Mouse (Mus musculus): Measurements from ENCODE around the gene Psme4. TPM values are rescaled to one million over a fixed set of nuclear protein-coding genes. Genes with fewer than 3 reads are reported as not detected.
A peak's percentile ranks its signal among the peaks of the same experiment; 100 is the strongest.
"Not testable (repeated sequence)": the region's sequence is repeated elsewhere in the genome, so short reads cannot be mapped to it uniquely, and the experiment has no call there.

Gene Psme4
- polyA plus RNA-seq, 1 experiment = 4.9 TPM

DNA sequence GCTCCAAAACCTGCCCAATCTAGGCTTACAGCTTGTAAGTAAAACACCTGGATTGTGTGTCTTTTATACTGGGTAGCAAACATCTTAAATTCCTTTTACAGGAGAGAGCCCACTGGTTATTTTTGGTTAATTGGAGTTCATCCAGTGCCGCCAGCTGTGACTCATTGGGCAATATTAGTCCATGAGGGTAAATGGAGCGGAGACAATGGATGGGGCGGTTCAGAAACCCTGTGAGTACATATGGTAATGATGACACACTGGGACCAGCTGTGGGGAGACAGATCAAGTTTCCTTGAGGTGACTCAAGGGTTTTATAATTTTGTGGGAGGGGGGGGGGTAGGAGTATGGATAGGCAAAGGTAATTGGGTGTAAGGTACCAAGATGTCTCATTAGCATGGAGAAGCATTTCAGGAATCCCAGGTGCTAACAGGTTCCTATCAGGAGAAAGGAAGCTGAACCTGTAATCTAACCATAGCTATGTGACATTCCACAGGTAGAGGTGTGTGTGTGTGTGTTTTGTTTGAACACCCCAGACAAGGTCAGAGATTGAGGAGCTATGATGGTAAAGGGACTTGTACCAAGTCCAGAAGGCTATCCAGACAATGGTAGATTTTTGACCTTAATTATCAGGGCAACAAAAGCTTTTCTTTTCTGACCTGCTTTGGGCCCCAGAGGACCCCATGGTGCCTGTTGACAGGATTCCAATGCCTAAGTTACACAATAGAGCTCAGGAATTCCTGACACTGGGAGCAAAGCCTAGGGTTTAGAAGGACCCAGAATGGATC, 21.3 kb upstream of the Psme4 start:
- TF ChIP-seq CTCF (IDR thresholded peaks at IDR 0.05; ENCODE audit: extremely low read depth, insufficient read length, insufficient replicate concordance, low read depth, low read length) (no peak), POLR2A (IDR thresholded peaks at IDR 0.05; ENCODE audit: low read depth, low read length) (no peak)
- WGBS = 74% methylated on average over 3 of the region's 3 CpGs

DNA sequence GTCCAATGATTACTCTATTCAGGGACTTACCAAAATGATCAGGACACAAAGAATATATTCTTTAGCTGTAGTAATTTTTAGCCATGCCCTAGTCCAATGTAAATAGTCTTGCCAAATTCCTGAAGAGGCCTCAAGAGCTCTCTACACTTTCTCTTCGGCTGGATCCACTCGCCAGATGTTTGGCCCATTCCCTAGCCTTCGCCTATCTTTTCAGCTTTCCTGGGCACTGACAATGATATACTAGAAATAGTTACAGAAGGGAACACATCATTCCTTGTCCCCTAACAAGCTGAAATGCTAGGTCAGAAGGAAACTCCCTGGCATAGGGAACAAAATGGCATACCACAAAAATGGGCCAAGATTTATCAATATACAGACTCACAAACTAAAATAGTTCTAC, 18.6 kb upstream of the Psme4 start:
- Histone ChIP-seq H3K27ac (ENCODE audit: insufficient read depth, low read depth, low read length) (no peak overlapping the region), H3K36me3 (ENCODE audit: control insufficient read depth, insufficient read depth, low read length) (no peaks in the 10 kb centered on the region), H3K27me3 (ENCODE audit: control insufficient read depth, insufficient read depth, low read length) (peaks cover 8% of the 10 kb centered on the region), H3K4me1 (ENCODE audit: control insufficient read depth, insufficient read depth, insufficient read length, low read length) (peaks cover 6% of the 10 kb centered on the region), H3K4me3 (ENCODE audit: low read depth, low read length) (no peak overlapping the region)
- 68% methylated on average over 3 of the region's 3 CpGs for WGBS
- no peak for TF ChIP-seq CTCF (IDR thresholded peaks at IDR 0.05; ENCODE audit: extremely low read depth, insufficient read length, insufficient replicate concordance, low read depth, low read length)
- TF ChIP-seq POLR2A (IDR thresholded peaks at IDR 0.05; ENCODE audit: low read depth, low read length) = no peak

More for the DNA sequence above, 21.3 kb upstream of the Psme4 start:
- Histone ChIP-seq H3K27ac (ENCODE audit: insufficient read depth, low read depth, low read length) (no peak overlapping the region), H3K4me3 (ENCODE audit: low read depth, low read length) (no peak overlapping the region), H3K4me1 (ENCODE audit: control insufficient read depth, insufficient read depth, insufficient read length, low read length) (peaks cover 5% of the 10 kb centered on the region), H3K27me3 (ENCODE audit: control insufficient read depth, insufficient read depth, low read length) (peaks cover 7% of the 10 kb centered on the region), H3K36me3 (ENCODE audit: control insufficient read depth, insufficient read depth, low read length) (no peaks in the 10 kb centered on the region)

DNA sequence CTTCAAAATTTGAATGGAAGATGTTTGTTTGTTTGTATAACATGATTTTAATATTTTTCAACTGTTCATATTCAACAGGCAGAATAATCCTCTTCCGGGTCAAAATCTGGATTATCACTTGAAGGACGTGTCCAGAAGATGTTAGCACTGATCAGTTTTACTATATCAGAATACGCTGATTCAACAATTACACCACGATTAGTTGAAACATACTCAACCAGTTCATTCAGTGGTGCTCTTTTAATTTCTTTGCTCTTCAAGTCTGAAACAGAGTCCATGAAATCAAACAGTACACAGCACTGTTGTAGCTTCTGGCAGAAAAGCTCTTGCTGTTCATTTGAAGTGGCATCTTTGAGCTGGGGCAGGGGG, 17.1 kb upstream of the Psme4 start:
- WGBS = 57% methylated on average over 4 of the region's 4 CpGs
- not testable (repeated sequence) for H3K27me3 ChIP-seq (ENCODE audit: control insufficient read depth, insufficient read depth, low read length); H3K4me1 ChIP-seq (ENCODE audit: control insufficient read depth, insufficient read depth, insufficient read length, low read length); H3K27ac ChIP-seq (ENCODE audit: insufficient read depth, low read depth, low read length); H3K36me3 ChIP-seq (ENCODE audit: control insufficient read depth, insufficient read depth, low read length)
- H3K4me3 ChIP-seq (ENCODE audit: low read depth, low read length) = peak overlapping the region; percentile 53

DNA sequence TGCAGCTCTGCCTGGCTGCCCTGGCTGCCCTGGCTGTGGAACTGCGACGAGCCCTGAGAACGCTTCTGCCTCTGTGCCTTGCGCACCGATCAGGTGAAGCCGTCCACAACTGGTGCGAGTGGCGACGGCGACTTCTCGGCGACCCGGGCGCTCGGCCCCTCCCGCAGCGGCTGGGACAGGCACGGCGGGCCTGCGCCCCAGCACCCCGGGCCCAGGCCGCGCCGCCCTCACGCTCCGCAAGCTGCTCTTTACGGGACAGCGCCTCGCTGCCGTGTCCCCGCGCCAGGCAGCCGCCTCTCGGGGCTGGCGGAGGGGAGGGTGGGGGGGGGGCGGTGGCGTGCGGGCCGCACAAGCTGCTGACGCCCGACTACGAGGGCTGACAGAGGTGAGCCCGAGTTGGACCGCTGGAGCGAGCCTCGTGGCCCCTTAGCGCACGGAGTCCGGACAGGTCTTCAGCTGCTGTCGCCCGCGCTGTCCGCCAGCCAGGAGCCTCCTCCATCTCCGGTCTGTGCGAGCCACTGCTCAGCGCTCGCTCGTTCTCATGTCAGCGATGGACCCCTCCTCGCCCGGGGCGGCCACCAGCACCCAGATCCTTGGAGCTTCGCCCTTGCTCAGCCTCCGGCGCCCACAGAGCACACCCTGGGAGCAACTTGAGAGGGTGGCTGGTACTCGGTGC, 16.5 kb upstream of the Psme4 start:
- H3K4me1 ChIP-seq (ENCODE audit: control insufficient read depth, insufficient read depth, insufficient read length, low read length) = peaks cover 6% of the 10 kb centered on the region
- under 1% methylated on average over 66 of the region's 66 CpGs for WGBS

DNA sequence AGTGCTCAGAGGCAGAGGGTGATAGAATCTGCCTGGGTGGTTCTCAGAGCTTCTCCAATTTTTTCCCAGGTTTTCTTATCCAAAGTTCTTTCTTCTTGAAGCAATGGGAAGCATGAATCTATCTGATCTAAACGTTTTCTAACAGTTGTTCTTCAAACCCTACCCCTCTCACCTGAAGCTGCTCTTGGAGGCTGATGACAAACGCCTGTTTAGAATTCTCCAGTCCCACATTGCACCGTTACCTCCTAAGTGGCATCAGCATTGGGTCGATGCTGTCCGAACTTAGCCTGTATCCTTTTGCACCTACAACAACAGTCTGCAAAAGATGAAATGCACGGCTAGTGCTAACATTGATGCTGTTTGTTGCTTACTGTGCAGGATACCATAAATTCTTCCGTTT, 10.1 kb upstream of the Psme4 start:
- WGBS = 81% methylated on average over 7 of the region's 7 CpGs
- H3K27ac ChIP-seq (ENCODE audit: insufficient read depth, low read depth, low read length) = no peak overlapping the region
- H3K27me3 ChIP-seq (ENCODE audit: control insufficient read depth, insufficient read depth, low read length) = no peaks in the 10 kb centered on the region
- TF ChIP-seq POLR2A (IDR thresholded peaks at IDR 0.05; ENCODE audit: low read depth, low read length) (no peak), CTCF (IDR thresholded peaks at IDR 0.05; ENCODE audit: extremely low read depth, insufficient read length, insufficient replicate concordance, low read depth, low read length) (no peak)
- H3K4me3 ChIP-seq (ENCODE audit: low read depth, low read length) = no peak overlapping the region
- H3K4me1 ChIP-seq (ENCODE audit: control insufficient read depth, insufficient read depth, insufficient read length, low read length) = no peaks in the 10 kb centered on the region
- no peaks in the 10 kb centered on the region for H3K36me3 ChIP-seq (ENCODE audit: control insufficient read depth, insufficient read depth, low read length)

More for the DNA sequence above, 16.5 kb upstream of the Psme4 start:
- H3K4me3 ChIP-seq (ENCODE audit: low read depth, low read length) = peak overlapping the region; percentile 53
- no peaks in the 10 kb centered on the region for H3K36me3 ChIP-seq (ENCODE audit: control insufficient read depth, insufficient read depth, low read length)
- TF ChIP-seq CTCF (IDR thresholded peaks at IDR 0.05; ENCODE audit: extremely low read depth, insufficient read length, insufficient replicate concordance, low read depth, low read length) = no peak
- no peak for TF ChIP-seq POLR2A (IDR thresholded peaks at IDR 0.05; ENCODE audit: low read depth, low read length)
- H3K27me3 ChIP-seq (ENCODE audit: control insufficient read depth, insufficient read depth, low read length) = peaks cover 8% of the 10 kb centered on the region
- H3K27ac ChIP-seq (ENCODE audit: insufficient read depth, low read depth, low read length) = no peak overlapping the region

DNA sequence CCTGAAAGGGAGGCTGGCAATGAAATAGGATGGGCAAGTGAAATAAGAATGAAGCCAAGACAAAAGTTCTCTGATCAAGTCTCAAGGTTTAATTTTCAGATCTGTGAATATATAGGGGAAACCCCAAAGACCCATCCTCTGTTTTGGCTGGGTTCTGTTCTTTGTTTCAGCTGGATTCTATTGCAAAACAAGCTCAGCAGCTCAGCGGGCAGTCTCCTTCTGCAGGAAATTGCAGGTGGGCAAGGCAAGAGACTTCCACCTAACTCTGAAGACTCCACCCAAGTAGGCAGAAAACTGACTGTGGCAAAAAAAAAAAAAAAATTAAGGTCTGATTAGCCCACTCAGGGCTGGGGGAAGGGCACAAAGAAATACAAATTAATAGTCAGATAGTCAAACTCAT, 9.6 kb upstream of the Psme4 start:
- H3K36me3 ChIP-seq (ENCODE audit: control insufficient read depth, insufficient read depth, low read length) = no peaks in the 10 kb centered on the region
- H3K27me3 ChIP-seq (ENCODE audit: control insufficient read depth, insufficient read depth, low read length) = no peaks in the 10 kb centered on the region
- TF ChIP-seq CTCF (IDR thresholded peaks at IDR 0.05; ENCODE audit: extremely low read depth, insufficient read length, insufficient replicate concordance, low read depth, low read length) (no peak), POLR2A (IDR thresholded peaks at IDR 0.05; ENCODE audit: low read depth, low read length) (no peak)
- H3K4me1 ChIP-seq (ENCODE audit: control insufficient read depth, insufficient read depth, insufficient read length, low read length) = no peaks in the 10 kb centered on the region
- no peak overlapping the region for H3K4me3 ChIP-seq (ENCODE audit: low read depth, low read length)
- no peak overlapping the region for H3K27ac ChIP-seq (ENCODE audit: insufficient read depth, low read depth, low read length)
- WGBS = 75% methylated on average over 1 of the region's 1 CpGs

DNA sequence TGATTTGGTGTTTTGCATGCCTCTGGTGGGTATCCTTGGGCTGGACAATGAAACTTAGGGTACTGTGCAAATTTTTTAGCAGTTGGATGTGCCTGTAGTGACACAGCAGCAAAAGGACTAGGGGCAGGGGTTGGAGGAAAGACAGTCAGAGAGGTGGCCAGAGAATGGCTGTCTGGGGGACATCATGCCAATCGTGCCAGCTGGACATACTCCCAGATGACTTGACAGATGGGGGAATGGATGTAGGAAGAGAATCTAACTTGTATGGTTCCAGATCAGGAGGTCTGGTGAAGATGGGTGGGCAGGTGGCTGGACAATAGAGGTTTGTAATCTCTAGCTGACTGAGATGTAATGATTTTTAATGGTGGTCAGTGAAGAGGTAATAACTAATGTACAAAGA, 6.5 kb upstream of the Psme4 start:
- Histone ChIP-seq H3K27ac (ENCODE audit: insufficient read depth, low read depth, low read length) (no peak overlapping the region), H3K4me1 (ENCODE audit: control insufficient read depth, insufficient read depth, insufficient read length, low read length) (no peaks in the 10 kb centered on the region), H3K4me3 (ENCODE audit: low read depth, low read length) (no peak overlapping the region), H3K27me3 (ENCODE audit: control insufficient read depth, insufficient read depth, low read length) (no peaks in the 10 kb centered on the region), H3K36me3 (ENCODE audit: control insufficient read depth, insufficient read depth, low read length) (no peaks in the 10 kb centered on the region)
- 64% methylated on average over 1 of the region's 1 CpGs for WGBS
- no peak for TF ChIP-seq POLR2A (IDR thresholded peaks at IDR 0.05; ENCODE audit: low read depth, low read length)
- TF ChIP-seq CTCF (IDR thresholded peaks at IDR 0.05; ENCODE audit: extremely low read depth, insufficient read length, insufficient replicate concordance, low read depth, low read length) = no peak

All from small intestine, adult 2 months (tissue).